Mouse (Mus musculus) olfactory bulb, adult 2 months (tissue): ENCODE results near the gene Abhd14b.

ENCODE experiments used
- CTCF ChIP-seq: fragments of 200-500 bp; IDR thresholded peaks from 2 replicates; pipeline ENCODE4 v1.5.1; 2012; ENCODE audit warnings: low read depth, mild to moderate bottlenecking, low read length, moderate library complexity; ENCODE audit not compliant: insufficient read depth
- POLR2A ChIP-seq: fragments of 200-500 bp; IDR thresholded peaks from 2 replicates; pipeline ENCODE4 v1.6.1; 2012; ENCODE audit warnings: mild to moderate bottlenecking, low read depth, low read length, moderate library complexity; ENCODE audit not compliant: insufficient read depth

- TF ChIP-seq CTCF = no peak
- no peak for TF ChIP-seq POLR2A
Measured at GRCm38 (mm10) chr9:106449947-106450346, 2.7 kb downstream of the Abhd14b start.
